In the genomic region with DNA sequence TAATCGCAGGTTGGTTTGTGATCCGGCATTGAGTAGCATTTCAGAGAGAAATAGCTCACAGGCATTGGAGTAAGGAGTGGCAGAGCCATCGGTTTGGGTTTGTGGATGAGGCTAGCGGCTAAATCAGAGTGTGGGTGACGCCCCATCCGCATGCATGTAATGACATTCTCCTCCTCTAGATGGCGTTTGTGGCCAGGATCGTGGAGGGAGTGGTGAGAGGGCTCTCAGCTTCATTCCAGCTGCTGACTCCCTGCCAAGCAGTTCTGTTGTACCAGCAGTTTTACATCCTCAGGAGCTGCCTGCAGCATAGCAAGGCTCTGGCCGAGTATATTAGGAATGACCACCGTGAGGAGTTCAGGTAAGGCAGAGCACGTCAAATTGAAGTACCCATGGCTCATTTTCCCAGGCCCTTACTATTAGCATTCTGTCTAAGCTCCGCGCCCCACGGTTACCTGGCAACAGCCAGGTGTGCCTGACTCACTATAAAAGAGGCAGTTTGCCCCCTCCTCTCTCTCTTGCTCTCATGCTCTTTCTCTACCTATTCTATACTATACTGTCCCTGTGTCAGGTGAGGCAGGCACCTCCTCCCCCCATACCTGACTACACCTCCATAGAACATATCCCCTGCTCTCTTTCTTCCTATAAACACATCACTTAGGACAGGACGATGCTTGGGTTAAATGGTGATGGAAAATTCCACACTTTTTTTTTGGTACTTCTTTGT, we compare ENCODE assay signal across 8 mouse cellular contexts. TPM values are rescaled to one million over a fixed set of nuclear protein-coding genes. Genes with fewer than 3 reads are reported as not detected.
A peak's percentile ranks its signal among the peaks of the same experiment; 100 is the strongest.
DNase-seq lines count a peak whose midpoint lies in the region; ATAC-seq and TF ChIP-seq lines count a peak whose summit lies in the region.

No protein-coding gene starts in this region.

- peak; percentile 18 for DNase-seq in MEL (ENCODE audit: low read depth, low spot score)
- peak; percentile 25 for DNase-seq in c-Kit-positive CD71-positive TER-119-negative erythroid progenitor cells, embryonic 14.5 days (ENCODE audit: low read depth)
- peak; percentile 73 to 87 for DNase-seq in heart, postnatal 14 days
- DNase-seq in kidney, postnatal 36 days: peak; percentile 81 to 86
- DNase-seq in thymus, postnatal 10 days (ENCODE audit: low spot score in 2 of 2): peak; percentile 7 to 30

- peak; percentile 86 for ATAC-seq in forebrain, embryonic 13.5 days
- ATAC-seq in liver, embryonic 12.5 days: peak; percentile 55; the same call in 1 of the 2 replicates
- peak; percentile 73 for ATAC-seq in neural tube, embryonic 12.5 days (ENCODE audit: low FRiP score, low read depth)

- TF ChIP-seq POLR2A in MEL (IDR thresholded peaks at IDR 0.05; ENCODE audit: control insufficient read depth in 1 of 2, insufficient read depth in 1 of 2, low read depth in 1 of 2, low read length in 2 of 2, poor library complexity in 1 of 2): no peak

- no peaks in the 10 kb centered on the region for H3K9me3 ChIP-seq in MEL (replicated peaks; ENCODE audit: insufficient read depth, low read length)
- no peaks in the 10 kb centered on the region for H3K9me3 ChIP-seq in forebrain, embryonic 13.5 days (replicated peaks)
- H3K9me3 ChIP-seq in liver, embryonic 12.5 days (replicated peaks): no peaks in the 10 kb centered on the region
- no peaks in the 10 kb centered on the region for H3K9me3 ChIP-seq in neural tube, embryonic 12.5 days

- TF ChIP-seq RAD21 in MEL (IDR thresholded peaks at IDR 0.05; ENCODE audit: low read depth, low read length): peak; percentile 34

- no peak overlapping the region for H3K4me2 ChIP-seq in forebrain, embryonic 13.5 days
- no peak overlapping the region for H3K4me2 ChIP-seq in liver, embryonic 12.5 days
- H3K4me2 ChIP-seq in neural tube, embryonic 12.5 days (replicated peaks): no peak overlapping the region

- H3K79me2 ChIP-seq in MEL (ENCODE audit: control insufficient read depth, insufficient read depth, low read length, poor library complexity): no peaks in the 10 kb centered on the region

- H3K4me1 ChIP-seq in MEL (ENCODE audit: control insufficient read depth in 1 of 2, insufficient read depth in 2 of 2, low read length in 2 of 2): no peaks in the 10 kb centered on the region
- no peaks in the 10 kb centered on the region for H3K4me1 ChIP-seq in forebrain, embryonic 13.5 days
- peaks cover 9% of the 10 kb centered on the region; the same call in 1 of the 2 replicates for H3K4me1 ChIP-seq in liver, embryonic 12.5 days
- H3K4me1 ChIP-seq in neural tube, embryonic 12.5 days: peaks cover 4% of the 10 kb centered on the region; the same call in 1 of the 2 replicates

- no peak for TF ChIP-seq EP300 in MEL (IDR thresholded peaks at IDR 0.05; ENCODE audit: low read depth in 1 of 2, low read length in 2 of 2)

- no peak overlapping the region for H3K27ac ChIP-seq in MEL (ENCODE audit: control insufficient read depth, low read depth, low read length)
- H3K27ac ChIP-seq in forebrain, embryonic 13.5 days: no peak overlapping the region
- no peak overlapping the region for H3K27ac ChIP-seq in liver, embryonic 12.5 days
- H3K27ac ChIP-seq in neural tube, embryonic 12.5 days: no peak overlapping the region

- WGBS in forebrain, embryonic 13.5 days: 18% methylated on average over 15 of the region's 15 CpGs
- 23% methylated on average over 15 of the region's 15 CpGs for WGBS in liver, embryonic 12.5 days (ENCODE audit: insufficient replicate concordance)
- 25% methylated on average over 15 of the region's 15 CpGs for WGBS in neural tube, embryonic 12.5 days

- no peak overlapping the region for H3K4me3 ChIP-seq in MEL (ENCODE audit: control insufficient read depth in 1 of 2, insufficient read depth in 1 of 2, low read depth in 2 of 2, low read length in 2 of 2)
- H3K4me3 ChIP-seq in forebrain, embryonic 13.5 days: no peak overlapping the region
- H3K4me3 ChIP-seq in liver, embryonic 12.5 days: no peak overlapping the region
- H3K4me3 ChIP-seq in neural tube, embryonic 12.5 days: no peak overlapping the region

- no peaks in the 10 kb centered on the region for H3K36me3 ChIP-seq in MEL (ENCODE audit: control insufficient read depth in 1 of 2, insufficient read depth in 2 of 2, low read length in 2 of 2)
- H3K36me3 ChIP-seq in forebrain, embryonic 13.5 days (ENCODE audit: poor library complexity, severe bottlenecking): no peaks in the 10 kb centered on the region
- no peaks in the 10 kb centered on the region for H3K36me3 ChIP-seq in liver, embryonic 12.5 days
- H3K36me3 ChIP-seq in neural tube, embryonic 12.5 days: no peaks in the 10 kb centered on the region

- no peaks in the 10 kb centered on the region for H3K27me3 ChIP-seq in MEL (ENCODE audit: control insufficient read depth in 1 of 2, insufficient read depth in 2 of 2, low read length in 2 of 2)
- H3K27me3 ChIP-seq in forebrain, embryonic 13.5 days: no peaks in the 10 kb centered on the region
- no peaks in the 10 kb centered on the region for H3K27me3 ChIP-seq in liver, embryonic 12.5 days (replicated peaks)
- H3K27me3 ChIP-seq in neural tube, embryonic 12.5 days (replicated peaks): no peaks in the 10 kb centered on the region

- no peak overlapping the region for H3K9ac ChIP-seq in MEL (ENCODE audit: control insufficient read depth, low read depth, low read length, poor library complexity, severe bottlenecking)
- no peak overlapping the region for H3K9ac ChIP-seq in forebrain, embryonic 13.5 days
- H3K9ac ChIP-seq in liver, embryonic 12.5 days: no peak overlapping the region
- no peak overlapping the region for H3K9ac ChIP-seq in neural tube, embryonic 12.5 days

- intact Hi-C loops in heart, postnatal 14 days (cut with DNase I): no loop called here

- peak; percentile 31 to 44 (median 43); a peak in 5 of 6 replicates for TF ChIP-seq CTCF in MEL (IDR thresholded peaks at IDR 0.05 in 2 of 3, conservative IDR thresholded peaks at IDR 0.05 in 1 of 3; ENCODE audit: control insufficient read depth in 1 of 3, insufficient read depth in 1 of 3, low read depth in 2 of 3, low read length in 3 of 3, poor library complexity in 1 of 3, severe bottlenecking in 1 of 3)

TF ChIP-seq in MEL, 35 proteins besides CTCF, POLR2A, EP300 and RAD21:
- TF ChIP-seq ZMIZ1 (IDR thresholded peaks at IDR 0.05; ENCODE audit: low read depth, low read length) (no peak), SMC3 (IDR thresholded peaks at IDR 0.05; ENCODE audit: low read depth, low read length) (peak; percentile 20; the same call in 1 of the 2 replicates), ELF1 (IDR thresholded peaks at IDR 0.05; ENCODE audit: low read depth, low read length) (no peak), KAT2A (conservative IDR thresholded peaks at IDR 0.05; ENCODE audit: low read depth, low read length) (no peak), NELFE (IDR thresholded peaks at IDR 0.05; ENCODE audit: low read depth, low read length) (no peak)
TF ChIP-seq in MEL: peak in this region for 1.

RNA-seq across cellular contexts. Expression of gene D930020B18Rik, which starts 48.4 kb away (rescaled TPM):
- total RNA-seq in MEL (2012; rRNA removed): 0.46 and 0.65 TPM in 2 replicates
- polyA plus RNA-seq in MEL (2012; ENCODE audit: insufficient read depth in 1 of 2, insufficient read length in 2 of 2, low read depth in 1 of 2, low replicate concordance in 2 of 2, missing spikeins in 1 of 2): under 1 TPM in 1 of 2 experiments, not detected in 1; 0.61 TPM
- polyA plus RNA-seq in forebrain, embryonic 13.5 days (2015; fragmentation: Nextera tagmentation; extraction: Ambion mirVana): 0.11 TPM in 1 of 2 replicates, not detected in the other
- not detected for total RNA-seq in heart, postnatal 14 days (2021)
- polyA plus RNA-seq in liver, embryonic 12.5 days (2016; fragmentation: Nextera tagmentation; extraction: Ambion mirVana): 0.11 and 0.18 TPM in 2 replicates
- 0.14 TPM in 1 of 2 replicates, not detected in the other for polyA plus RNA-seq in neural tube, embryonic 12.5 days (2016; fragmentation: Nextera tagmentation; extraction: Ambion mirVana)

RNA-seq across cellular contexts. Expression of gene BC048403, which starts 50.0 kb away (rescaled TPM):
- 2.5 and 2.7 TPM in 2 replicates for total RNA-seq in MEL (2012; rRNA removed)
- polyA plus RNA-seq in MEL (2012; ENCODE audit: insufficient read depth in 1 of 2, insufficient read length in 2 of 2, low read depth in 1 of 2, low replicate concordance in 2 of 2, missing spikeins in 1 of 2): 10 to 100 TPM in 1 of 2 experiments, not detected in 1; 11.6 TPM
- 1.7 and 2.3 TPM in 2 replicates for polyA plus RNA-seq in forebrain, embryonic 13.5 days (2015; fragmentation: Nextera tagmentation; extraction: Ambion mirVana)
- 1 to 10 TPM; 1.0 to 1.6 TPM for total RNA-seq in heart, postnatal 14 days (2021)
- polyA plus RNA-seq in liver, embryonic 12.5 days (2016; fragmentation: Nextera tagmentation; extraction: Ambion mirVana): 2.8 and 3.1 TPM in 2 replicates
- 2.3 and 2.4 TPM in 2 replicates for polyA plus RNA-seq in neural tube, embryonic 12.5 days (2016; fragmentation: Nextera tagmentation; extraction: Ambion mirVana)

Comparison
In these comparisons a context has a peak if more than half of its experiments do, and no peak if none do; other contexts are left out.
1. DNase-seq: peak in every context shown above with its lines; median percentile 84 in kidney, postnatal 36 days; 80 in heart, postnatal 14 days; 25 in c-Kit-positive CD71-positive TER-119-negative erythroid progenitor cells, embryonic 14.5 days; 18 in thymus, postnatal 10 days; 18 in MEL.